Mouse (Mus musculus): ENCODE data around the gene Zfp979.
"Not testable (repeated sequence)": the region's sequence is repeated elsewhere in the genome, so short reads cannot be mapped to it uniquely, and the experiment has no call there.

Gene Zfp979

GRCm38 (mm10) chr4:147642413-147642812, at the start of gene Zfp979:
Gene Zfp979, minus strand, starts transcription at chr4:147642513.
- not testable (repeated sequence) for ATAC-seq (ENCODE audit: insufficient number of reproducible peaks, low FRiP score, low TSS enrichment)

GRCm38 (mm10) chr4:147655245-147655644, 12.9 kb upstream of the Zfp979 start:
- not testable (repeated sequence) for ATAC-seq (ENCODE audit: insufficient number of reproducible peaks, low FRiP score, low TSS enrichment)

GRCm38 (mm10) chr4:147647407-147647806, 5.1 kb upstream of the Zfp979 start:
- ATAC-seq (ENCODE audit: insufficient number of reproducible peaks, low FRiP score, low TSS enrichment) = not testable (repeated sequence)

- not testable (repeated sequence) for ATAC-seq (ENCODE audit: insufficient number of reproducible peaks, low FRiP score, low TSS enrichment)
These were observed 381 bp downstream of the Zfp979 start for GRCm38 (mm10) chr4:147641932-147642331.

GRCm38 (mm10) chr4:147633818-147634262, 8.5 kb downstream of the Zfp979 start:
- not testable (repeated sequence) for ATAC-seq (ENCODE audit: insufficient number of reproducible peaks, low FRiP score, low TSS enrichment)

GRCm38 (mm10) chr4:147606511-147606910, 35.8 kb downstream of the Zfp979 start:
- ATAC-seq (ENCODE audit: insufficient number of reproducible peaks, low FRiP score, low TSS enrichment) = not testable (repeated sequence)

GRCm38 (mm10) chr4:147605521-147605920, 36.8 kb downstream of the Zfp979 start:
- ATAC-seq (ENCODE audit: insufficient number of reproducible peaks, low FRiP score, low TSS enrichment) = no peak

GRCm38 (mm10) chr4:147603806-147604205, 38.5 kb downstream of the Zfp979 start:
- no peak for ATAC-seq (ENCODE audit: insufficient number of reproducible peaks, low FRiP score, low TSS enrichment)

- no peak for ATAC-seq (ENCODE audit: insufficient number of reproducible peaks, low FRiP score, low TSS enrichment)
These were observed 40.4 kb downstream of the Zfp979 start for GRCm38 (mm10) chr4:147601881-147602280.

GRCm38 (mm10) chr4:147598831-147599230, 43.5 kb downstream of the Zfp979 start:
- no peak for ATAC-seq (ENCODE audit: insufficient number of reproducible peaks, low FRiP score, low TSS enrichment)

- no peak for ATAC-seq (ENCODE audit: insufficient number of reproducible peaks, low FRiP score, low TSS enrichment)
These were observed 44.6 kb downstream of the Zfp979 start for GRCm38 (mm10) chr4:147597685-147598084.

GRCm38 (mm10) chr4:147594630-147595029, 47.7 kb downstream of the Zfp979 start:
- ATAC-seq (ENCODE audit: insufficient number of reproducible peaks, low FRiP score, low TSS enrichment) = not testable (repeated sequence)

GRCm38 (mm10) chr4:147586511-147587473, 55.5 kb downstream of the Zfp979 start:
- ATAC-seq (ENCODE audit: insufficient number of reproducible peaks, low FRiP score, low TSS enrichment) = no peak

- ATAC-seq (ENCODE audit: insufficient number of reproducible peaks, low FRiP score, low TSS enrichment) = not testable (repeated sequence)
These were observed 62.9 kb downstream of the Zfp979 start for GRCm38 (mm10) chr4:147579371-147579770.

- not testable (repeated sequence) for ATAC-seq (ENCODE audit: insufficient number of reproducible peaks, low FRiP score, low TSS enrichment)
These were observed 71.2 kb downstream of the Zfp979 start for GRCm38 (mm10) chr4:147571156-147571555.

GRCm38 (mm10) chr4:147565426-147566220, 76.7 kb downstream of the Zfp979 start:
- no peak for ATAC-seq (ENCODE audit: insufficient number of reproducible peaks, low FRiP score, low TSS enrichment)

Measured in cerebellum, adult (tissue).